Mouse (Mus musculus) urinary bladder, adult 2 months (tissue): ENCODE results near the gene Atrn. TPM values are rescaled to one million over a fixed set of nuclear protein-coding genes. Genes with fewer than 3 reads are reported as not detected.

Experiments used
- DNase-seq: peaks from one replicate; pipeline ENCODE4 v3.0.0; 2022; ENCODE audit warnings: low spot score
- polyA plus RNA-seq: library from polyadenylated mRNA; depleted of rRNA; stranded (reverse); fragments of >200 nt; gene quantifications from 2 replicates; pipeline ENCODE4 v1.2.3, GENCODE M21; 2012

The Atrn gene
- polyA plus RNA-seq, 1 experiment: 94.2 TPM

DNA sequence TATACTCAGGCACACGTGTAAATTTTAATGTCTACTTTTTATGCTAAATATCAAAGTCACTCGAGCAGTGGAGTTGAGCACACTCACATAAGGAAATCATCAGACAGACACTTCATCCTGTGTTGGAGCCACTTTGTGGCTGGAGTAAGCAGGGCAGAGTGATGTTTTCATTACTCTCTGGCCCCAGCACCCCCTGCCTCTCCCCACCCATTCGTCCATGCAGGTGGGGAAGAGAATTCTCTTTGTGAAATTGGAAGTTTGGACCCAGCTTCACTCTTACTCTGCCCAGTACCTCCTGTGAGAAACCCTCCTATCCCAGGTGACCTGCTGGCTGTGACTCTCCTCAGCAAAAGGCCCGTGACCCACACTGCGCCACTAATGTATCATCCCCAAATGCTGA, 132.4 kb downstream of the Atrn start:
- DNase-seq: no peak

DNA sequence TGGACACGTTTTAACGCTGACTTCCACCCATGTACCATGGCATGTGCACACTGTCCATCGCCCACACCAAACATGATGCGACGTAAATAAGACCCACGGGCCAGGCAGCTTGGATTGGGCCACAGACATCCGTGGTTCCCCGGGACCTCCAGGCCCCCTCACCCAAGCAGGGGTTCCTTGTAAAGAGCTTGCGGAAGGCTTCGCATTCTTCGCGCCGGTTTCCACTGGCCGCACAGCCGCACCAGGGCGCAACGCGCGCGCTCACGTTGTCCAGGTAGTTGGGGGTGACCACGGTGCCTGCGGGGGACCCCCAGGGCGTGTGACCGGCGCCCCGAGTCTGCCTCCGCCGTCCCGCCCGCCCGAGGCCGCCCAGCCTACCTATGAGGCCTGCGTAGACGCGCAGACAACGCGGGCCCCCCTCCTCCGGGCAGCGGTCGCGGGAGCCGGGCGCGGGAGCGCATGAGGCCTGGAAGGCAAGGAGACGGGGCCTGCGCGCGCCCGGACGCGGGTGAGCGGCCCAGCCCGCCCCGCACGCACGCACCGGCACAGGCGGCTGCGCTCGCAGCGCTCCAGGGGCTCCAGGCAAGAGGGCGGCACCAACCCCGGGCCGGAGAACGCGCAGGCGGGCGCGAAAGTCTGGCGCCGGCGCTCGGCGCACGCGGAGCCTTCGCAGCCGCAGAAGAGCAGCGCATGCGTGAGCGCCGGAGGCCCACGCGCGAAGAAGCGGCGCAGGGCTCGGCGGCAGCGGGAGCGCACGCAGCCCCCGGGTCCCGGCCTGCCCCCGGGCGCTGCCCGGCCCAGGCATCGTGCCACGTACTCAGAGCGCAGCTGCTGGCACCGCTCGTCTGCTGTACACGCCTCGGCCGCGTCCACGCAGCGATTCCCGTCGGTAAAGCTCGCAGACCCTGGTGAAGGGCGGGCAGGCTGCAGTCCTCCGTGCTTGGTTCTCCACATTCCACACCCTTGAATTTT, 134.8 kb downstream of the Atrn start:
- no peak for DNase-seq

DNA sequence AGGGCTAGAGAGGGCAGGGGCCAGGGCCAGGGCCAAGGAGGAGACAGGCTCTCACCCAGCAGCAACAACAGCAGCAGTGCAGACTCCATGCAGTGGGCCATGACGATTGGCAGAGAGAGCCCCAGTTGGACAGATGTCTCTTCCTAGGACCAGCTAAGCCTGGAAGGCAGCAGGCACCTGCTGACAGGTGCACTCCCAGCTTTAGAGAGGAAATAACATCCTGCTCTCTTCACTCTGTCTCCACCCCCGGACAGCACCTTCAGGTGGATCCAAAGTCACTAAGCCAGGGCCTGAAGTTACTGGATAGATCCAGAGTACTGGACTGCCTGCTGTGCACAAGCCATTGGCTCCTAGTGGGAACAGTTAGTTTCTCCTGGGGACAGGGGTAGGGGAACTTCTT, 136.7 kb downstream of the Atrn start, which contains the start of gene Gfra4:
Gene Gfra4, minus strand, starts transcription at position 101 of the 400 bp plus-strand sequence.
- DNase-seq: no peak

DNA sequence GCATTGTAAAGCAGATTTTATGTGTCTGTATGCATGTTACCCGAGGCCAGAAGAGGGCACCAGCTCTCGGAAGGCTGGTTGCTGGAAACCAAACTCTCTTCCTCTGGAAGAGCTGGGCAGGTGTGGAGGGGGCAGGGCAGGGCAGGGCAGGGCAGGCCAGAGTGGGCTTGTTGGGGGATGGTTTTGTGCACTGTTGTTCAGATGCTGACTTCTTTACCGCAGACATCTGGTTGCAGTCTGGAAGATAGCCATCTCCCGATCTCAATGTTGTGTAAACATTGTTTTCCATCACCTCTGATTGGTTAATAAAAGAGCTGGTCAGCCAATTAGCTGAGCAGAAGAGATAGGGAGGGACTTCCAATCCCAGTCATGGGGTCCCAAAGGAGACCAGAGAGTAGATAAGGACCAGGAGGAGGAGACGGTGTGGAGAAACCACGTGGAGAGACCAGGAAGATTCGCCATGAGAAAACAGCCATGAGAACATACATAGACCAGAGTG, 138.1 kb downstream of the Atrn start:
- DNase-seq: no peak

DNA sequence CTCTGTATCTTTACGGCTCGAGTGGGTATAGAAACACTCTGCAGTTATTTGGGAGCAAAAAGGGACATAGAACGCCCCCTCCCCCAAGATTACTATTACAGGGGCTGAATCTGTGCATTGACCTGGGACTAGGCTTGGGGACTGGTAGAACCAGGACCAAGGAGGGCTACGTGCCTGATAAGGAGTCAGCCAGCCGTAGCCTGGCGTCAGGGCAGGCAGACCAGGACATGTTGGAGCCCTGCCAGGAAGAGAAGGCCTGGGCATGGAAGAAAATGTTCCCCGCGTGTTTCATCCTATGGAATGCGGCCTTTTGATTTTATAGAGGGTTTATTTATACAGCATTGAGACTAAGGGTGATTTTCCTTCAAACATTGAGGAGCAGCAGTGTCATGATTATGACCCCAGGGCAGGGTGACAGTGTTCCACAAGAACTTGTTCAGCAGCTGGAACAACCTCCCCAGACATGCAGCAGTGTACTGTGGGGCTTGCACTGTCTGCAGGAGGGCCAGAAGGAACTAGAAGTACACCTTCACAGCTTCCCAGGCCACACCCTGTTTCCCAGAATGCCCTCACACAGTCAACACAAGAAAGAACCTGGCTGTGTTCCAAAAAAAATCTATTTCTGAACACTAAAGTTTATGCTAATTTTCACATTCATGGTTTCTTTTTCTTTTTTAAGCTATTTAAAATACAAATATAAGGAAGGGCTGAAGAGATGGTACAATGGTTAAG, 138.9 kb downstream of the Atrn start:
- no peak for DNase-seq

DNA sequence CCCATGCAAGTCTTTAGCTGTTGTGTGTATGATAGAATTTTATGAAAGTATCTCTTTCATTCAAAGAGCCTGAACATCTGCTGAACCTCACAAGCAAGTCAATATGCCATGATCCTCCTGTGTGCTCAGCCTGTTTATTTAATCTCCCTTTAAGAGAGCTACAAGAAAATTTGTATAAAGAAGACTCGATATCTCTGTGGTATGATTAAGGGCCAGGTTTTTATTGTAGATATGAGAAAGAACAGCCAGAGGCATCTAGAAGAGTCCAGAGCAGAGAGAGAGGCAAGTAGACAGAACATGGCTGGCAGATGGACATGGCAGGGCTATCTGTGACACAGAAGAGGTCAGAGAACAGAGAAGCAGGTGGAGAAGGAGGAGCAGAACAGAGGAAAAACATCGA, 139.7 kb downstream of the Atrn start:
- DNase-seq: no peak

DNA sequence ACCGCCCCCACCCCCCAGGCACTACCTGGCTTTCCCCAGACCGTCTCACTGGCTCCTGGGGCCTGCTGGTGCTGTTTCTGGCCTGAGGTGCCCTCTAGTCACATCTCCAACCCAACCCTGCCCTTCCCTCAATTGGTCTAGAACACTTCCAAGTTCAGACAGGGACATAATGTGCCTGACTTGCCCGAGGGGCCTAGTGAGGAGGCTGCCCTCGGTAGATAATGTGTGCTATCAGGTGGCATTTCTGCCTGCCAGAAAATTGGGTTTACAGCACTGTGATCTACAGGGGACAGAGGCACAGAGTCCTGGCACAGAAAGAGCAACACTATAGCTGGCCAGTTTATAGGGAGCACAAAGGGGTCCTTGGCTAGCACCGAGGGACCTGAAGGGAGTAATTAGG, 145.7 kb downstream of the Atrn start:
- no peak for DNase-seq

DNA sequence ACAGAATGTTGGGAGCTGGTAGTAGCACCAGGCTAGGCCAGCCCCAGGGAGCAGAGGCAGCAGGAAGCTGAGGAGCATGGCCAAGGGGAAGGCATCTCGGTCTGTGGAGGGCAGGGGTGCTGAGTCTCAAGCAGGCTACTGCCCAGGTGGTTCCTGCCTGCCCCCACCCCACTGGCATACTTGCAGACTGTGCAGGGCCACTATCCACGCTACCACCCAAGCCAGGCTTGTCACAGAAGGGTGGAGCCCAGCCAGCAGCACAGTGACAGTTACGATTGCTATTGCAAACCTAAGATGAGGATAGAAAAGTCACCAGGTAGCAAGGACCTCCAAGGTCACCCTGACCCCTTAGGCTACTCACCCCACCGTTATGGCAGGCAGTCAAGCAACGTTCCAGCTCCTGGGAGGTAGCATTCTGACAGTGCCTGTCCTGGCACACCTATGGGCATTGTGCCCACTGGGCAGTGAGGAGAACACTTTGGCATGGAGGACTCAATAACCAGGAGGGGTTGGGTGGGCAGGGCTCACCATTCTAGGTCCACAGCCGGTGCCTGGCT, 146.6 kb downstream of the Atrn start:
- DNase-seq: no peak

DNA sequence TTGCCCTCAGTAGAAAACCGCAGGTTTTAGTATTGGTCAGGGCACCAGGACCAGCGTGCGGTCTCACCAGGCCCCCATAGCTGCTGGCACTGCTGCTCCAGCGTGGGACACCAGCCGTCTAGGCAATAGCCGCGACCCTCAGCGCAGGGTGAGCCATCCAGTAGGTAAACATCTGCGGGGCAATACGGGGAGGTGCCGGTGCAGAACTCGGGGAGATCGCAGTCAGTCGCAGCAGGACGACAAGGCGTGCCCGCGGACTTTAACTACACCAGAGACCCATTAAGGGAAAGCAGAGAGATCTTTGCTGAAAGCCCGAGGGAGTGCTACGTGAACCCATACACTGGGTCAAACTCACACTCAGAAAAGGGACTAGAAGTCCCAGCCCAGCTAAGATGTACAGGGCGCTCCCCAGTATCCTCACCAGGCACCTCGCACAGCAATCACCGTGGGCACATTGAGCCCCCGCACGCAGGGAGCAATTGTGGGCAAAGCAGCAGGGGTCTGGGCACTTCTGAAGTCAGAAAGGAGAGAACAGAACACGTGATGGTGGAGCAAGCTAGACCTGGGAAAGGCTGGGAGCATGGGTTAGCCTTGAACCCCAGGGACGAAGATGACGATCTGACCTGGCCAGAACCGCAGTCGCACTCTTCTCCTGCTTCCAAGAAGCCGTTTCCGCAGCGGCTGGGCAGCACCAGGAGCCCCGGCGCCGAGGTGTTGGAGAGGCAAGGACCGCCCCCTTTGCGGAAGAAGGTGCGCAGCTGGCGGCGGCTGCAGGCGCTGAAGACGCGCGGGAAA, 147.8 kb downstream of the Atrn start:
- DNase-seq: no peak

DNA sequence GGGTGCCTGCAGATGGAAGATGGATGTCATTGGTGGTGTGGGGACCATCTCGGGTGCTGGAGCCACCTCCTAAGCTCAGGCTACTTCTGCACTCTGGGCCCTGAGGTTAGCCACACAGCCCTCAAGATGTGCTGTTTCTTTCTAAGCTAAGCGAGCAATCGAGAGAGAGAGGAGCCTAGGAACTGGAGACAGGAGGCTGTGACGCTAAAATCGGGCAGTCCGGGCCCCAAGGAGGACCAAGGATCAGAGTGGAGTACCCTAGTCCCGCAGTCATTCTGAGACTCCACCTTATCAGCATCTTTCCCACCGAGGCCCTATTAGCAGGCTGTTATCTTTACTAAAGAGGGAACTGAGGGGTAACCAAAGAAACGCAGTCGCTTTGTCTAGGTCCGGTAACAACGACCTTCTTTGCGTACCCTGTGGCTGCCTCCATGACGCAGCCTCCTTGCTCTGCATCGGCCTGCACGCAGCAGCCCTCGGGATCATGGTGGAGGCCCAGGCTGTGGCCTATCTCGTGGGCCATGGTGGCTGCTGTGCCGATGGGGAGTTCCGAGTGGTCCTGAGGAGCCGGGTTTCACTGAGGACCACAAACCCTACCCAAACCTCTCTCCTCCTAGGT, 148.5 kb downstream of the Atrn start:
- DNase-seq: no peak

DNA sequence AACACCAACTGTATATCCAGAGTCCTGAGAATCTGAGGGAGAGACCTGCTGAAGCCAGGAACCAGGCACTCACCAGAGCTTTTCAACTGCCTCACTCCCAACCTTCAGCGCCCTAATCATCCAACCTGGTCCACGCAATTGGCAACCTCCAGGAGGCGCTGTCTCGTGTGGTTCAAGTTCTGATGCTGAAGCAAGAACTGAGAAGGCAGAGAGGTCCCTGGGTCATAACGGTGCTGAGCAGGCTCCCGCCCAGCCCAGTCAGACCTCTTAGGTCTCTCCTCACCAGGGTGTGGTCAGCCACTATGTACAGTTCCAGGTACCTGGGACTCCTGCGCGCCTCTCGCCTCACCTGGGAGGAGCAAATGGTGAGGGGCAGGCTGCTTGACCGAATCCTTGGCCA, 149.3 kb downstream of the Atrn start:
- DNase-seq: no peak

DNA sequence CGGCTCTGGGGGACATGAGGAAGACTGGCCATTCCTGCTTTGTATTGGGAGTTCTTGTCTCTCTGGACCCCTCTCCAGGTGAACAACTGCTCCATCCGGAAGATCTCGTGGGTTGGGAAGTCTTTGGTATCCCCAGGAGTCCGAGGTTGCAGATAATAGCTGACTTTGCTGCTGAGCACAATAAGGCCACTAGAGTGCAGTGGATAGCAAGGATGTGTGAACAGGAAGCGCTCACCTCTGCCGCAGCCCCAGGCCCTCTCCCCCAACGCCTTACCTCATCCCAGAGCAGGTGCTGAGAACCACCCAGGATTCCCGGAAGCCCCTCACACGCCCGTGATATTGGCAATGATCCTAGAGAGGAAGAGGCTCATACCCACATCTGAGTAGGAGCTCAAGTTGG, 149.9 kb downstream of the Atrn start:
- no peak for DNase-seq

DNA sequence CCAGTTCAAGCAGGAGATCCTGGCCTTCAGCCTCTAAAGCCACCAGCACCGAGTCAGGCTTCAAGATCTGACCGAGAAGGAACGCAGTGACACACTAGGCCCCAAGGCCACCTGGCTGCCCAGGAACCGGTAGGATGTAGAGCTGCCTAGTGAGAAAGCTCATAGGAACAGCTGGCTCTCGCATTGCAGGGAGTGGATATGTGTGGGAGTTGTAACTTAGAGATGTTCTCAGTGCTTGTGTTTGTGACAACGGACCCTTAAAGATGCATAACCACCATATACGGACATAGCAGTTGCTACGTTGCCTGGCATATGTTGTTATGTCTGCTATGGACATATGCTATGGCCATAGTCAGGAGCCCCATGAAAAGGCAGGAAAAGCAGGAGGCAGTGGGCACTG, 152.4 kb downstream of the Atrn start:
- DNase-seq: no peak

DNA sequence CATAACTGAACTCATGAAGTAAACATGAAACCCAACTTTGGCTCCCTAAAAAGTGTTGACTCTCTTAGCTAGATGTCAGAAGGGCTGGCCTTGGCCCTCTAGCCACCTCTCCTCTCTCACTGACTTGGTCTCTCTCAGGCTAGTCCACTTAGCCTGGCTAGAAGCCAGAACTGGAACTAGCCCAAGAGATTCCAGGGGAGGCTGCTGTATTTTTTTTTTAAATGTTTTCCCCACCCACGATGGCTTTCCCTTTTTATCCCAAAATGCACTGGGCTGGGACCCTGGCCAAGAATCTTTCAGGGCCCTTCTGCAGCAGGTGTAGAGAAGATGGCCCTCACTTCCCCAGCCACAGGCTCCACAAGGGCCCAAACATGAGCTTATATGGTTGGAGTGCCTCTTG, 153.1 kb downstream of the Atrn start:
- DNase-seq: no peak

DNA sequence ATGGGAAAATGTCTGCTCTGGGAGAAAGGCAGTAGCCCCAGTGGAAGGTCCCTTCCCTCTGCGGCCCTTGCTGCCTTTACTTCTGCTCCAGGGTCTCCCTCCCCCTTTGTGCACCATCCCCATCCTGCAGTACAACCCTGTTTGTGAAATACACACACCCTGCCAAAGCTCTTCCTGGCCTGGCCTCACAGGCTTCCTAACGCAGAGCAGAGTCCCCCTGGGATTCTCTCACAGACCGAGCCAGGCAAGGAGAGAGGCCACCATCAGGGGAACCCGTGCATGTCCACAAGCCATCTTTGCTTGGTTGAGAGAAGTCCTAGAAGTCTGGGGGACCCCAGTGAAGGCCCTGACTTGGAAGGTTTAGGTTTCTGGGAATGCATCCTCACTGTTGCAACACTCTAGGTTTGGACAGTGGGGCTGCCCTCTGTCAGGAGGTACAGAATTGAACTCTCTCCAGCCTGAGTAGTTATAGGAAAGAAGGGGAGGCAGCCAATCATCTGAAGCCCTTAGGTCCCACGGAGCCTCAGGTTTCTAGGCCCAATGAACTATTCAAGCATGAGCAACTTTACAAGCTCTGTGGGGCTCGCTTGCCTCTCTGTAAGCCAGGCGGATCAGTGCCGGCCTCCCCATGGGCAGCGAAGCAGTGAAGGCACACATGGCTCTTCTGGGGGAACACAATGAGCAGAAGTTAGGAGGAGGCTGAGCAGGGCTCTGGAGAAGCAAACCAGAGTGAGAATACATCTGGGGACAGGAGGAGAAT, 153.7 kb downstream of the Atrn start:
- DNase-seq: no peak

DNA sequence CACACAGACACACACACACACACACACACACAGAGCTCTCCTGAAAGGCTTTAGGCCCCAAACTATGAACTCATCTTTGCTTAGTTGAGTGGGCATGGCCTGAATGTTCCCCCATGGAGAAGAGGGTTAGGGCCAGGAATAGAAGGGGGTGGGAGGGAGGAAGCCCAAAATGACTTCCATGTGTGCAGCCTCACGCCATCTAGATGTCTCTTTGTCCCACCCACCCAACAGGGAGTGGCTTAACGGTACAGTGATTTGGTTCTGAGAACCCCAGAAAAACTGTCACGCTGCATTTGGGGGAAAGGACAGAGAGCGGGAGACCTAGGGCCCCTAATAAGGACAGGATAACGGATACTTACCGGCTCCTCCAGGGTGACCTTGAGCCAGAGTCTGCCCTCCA, 154.5 kb downstream of the Atrn start:
- no peak for DNase-seq

DNA sequence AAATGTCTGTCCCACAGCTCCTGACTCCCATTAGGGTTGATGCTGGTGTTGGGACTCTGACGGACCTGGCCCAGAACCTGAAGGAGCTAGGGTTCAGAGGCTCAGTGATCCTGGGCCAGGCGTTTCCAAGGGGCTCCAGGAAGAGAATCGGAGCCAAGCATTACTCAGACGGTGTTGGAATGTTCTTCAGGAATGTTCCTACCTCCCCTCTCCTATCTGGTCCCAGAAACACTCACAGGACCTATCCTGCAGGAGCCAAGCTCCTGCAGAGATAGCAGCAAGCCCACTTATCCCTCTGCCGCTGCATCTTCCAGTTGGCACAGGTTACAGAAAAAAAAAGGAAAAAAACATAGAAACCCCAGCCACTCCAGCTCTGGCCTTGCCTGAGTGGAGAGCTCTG, 155.3 kb downstream of the Atrn start:
- DNase-seq: no peak

DNA sequence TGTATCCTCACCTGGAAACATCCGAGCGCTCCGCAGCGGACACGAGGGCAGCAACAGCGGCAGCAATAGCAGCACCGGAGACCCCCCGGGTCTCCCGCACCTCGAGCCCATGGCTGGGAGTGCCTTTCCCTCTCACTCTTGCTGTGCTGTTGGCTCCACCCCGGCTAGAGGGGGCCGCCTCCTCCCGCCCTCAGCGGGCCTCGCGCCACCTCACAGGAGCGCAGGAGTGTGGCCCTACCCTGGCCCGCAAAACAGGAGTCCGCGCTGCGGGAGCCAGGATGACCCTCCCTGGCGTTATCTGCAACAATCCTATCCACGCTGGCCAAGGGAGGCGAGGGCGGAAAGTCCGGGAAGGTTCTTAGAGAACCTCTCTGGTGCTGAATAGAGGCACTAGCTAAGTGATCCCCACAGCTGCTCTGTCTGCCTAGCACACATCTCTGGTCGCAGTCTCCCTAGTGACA, 157.1 kb downstream of the Atrn start, which contains the start of gene Adam33:
Gene Adam33, minus strand, starts transcription at position 411 of the 461 bp plus-strand sequence.
- no peak for DNase-seq

DNA sequence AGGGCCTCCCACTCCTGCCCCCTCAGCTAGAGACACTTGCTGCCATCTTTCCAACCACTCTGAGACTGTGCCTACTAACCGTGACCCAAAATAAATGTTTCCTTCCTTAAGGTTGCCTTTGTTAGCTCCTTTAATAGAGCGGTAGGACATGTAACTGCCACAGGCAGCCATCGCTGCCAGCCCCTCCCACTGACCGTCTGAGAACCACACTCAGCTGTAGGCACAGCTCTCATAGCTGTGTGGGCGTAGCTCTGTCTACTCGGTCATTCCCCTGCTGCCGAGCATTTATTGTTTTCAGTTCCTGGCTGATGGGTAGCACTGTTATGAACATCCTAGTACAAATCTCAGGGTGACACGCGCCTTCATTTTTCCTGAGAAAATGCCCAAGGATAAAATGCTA, 160.0 kb downstream of the Atrn start:
- DNase-seq: no peak

DNA sequence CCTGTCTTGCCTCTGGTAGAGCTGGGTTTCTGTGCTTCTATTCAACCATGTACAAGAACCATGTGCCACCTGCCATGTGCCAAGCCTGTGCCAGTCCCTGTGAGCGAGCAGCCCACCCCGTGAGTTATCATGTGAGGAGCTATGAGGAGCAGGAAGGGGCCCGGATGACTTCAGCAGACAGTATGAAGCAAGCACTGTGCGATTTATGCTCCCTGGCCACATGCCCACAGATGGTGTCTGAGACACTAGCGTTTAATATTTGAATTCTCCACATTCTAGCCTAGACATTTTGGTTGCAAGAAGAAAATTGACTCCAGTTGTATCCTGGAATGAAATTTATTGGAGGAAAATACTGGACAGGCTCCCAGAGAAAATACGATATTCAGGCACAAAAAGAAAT, 161.2 kb downstream of the Atrn start:
- no peak for DNase-seq
